Mouse (Mus musculus) midbrain, embryonic 15.5 days (tissue): Measurements from ENCODE around the gene Cryzl2. TPM values are rescaled to one million over a fixed set of nuclear protein-coding genes. Genes with fewer than 3 reads are reported as not detected.

Experiments used
- ATAC-seq: fragments of 200-750 bp; cut with Nextera tagmentation; replicated peaks from 2 replicates; pipeline ENCODE4 v1.8.0; 2017; ENCODE audit warnings: moderate TSS enrichment
- H3K27ac ChIP-seq: fragments of 300-500 bp; sonication (generic); 2 replicates; pipeline ENCODE4 v1.5.1; 2015; ENCODE audit warnings: mild to moderate bottlenecking, inconsistent platforms
- H3K27me3 ChIP-seq: fragments of 300-500 bp; sonication (generic); replicated peaks from 2 replicates; pipeline ENCODE4 v1.6.1; 2015; ENCODE audit warnings: inconsistent platforms
- H3K36me3 ChIP-seq: fragments of 300-500 bp; sonication (generic); replicated peaks from 2 replicates; pipeline ENCODE4 v1.6.1; 2015; ENCODE audit warnings: inconsistent platforms
- H3K4me1 ChIP-seq: fragments of 300-500 bp; sonication (generic); 2 replicates; pipeline ENCODE4 v1.6.1; 2015; ENCODE audit warnings: inconsistent platforms
- H3K4me2 ChIP-seq: fragments of 300-500 bp; sonication (generic); 2 replicates; pipeline ENCODE4 v1.6.1; 2015; ENCODE audit warnings: inconsistent platforms, mild to moderate bottlenecking, moderate library complexity
- H3K4me3 ChIP-seq: fragments of 300-500 bp; sonication (generic); 2 replicates; pipeline ENCODE4 v1.5.1; 2015; ENCODE audit warnings: mild to moderate bottlenecking, inconsistent platforms
- H3K9ac ChIP-seq: fragments of 300-500 bp; sonication (generic); 2 replicates; pipeline ENCODE4 v1.6.1; 2015; ENCODE audit warnings: mild to moderate bottlenecking, inconsistent platforms
- H3K9me3 ChIP-seq: fragments of 300-500 bp; sonication (generic); 2 replicates; pipeline ENCODE4 v1.6.1; 2016; ENCODE audit warnings: inconsistent platforms
- WGBS: fragments of 180-500 bp; shearing (Covaris S2); methylation state at CpG from one replicate; pipeline ENCODE4 v1.1.7; 2015; ENCODE audit warnings: mixed read lengths; 5-methylcytosine and 5-hydroxymethylcytosine counted together
- polyA plus RNA-seq: library from polyadenylated mRNA; unstranded; fragments of >200 nt; fragmentation: Nextera tagmentation; extraction: Ambion mirVana; gene quantifications from 2 replicates; pipeline ENCODE4 v1.2.1, GENCODE M21; 2015

Cryzl2 gene
- polyA plus RNA-seq, 1 experiment from 2014 or later = 7.9 TPM

- Histone ChIP-seq H3K27ac (no peak overlapping the region), H3K36me3 (no peaks in the 10 kb centered on the region), H3K4me1 (peaks cover 10% of the 10 kb centered on the region), H3K4me3 (no peak overlapping the region), H3K4me2 (no peak overlapping the region), H3K9ac (no peak overlapping the region), H3K27me3 (no peaks in the 10 kb centered on the region), H3K9me3 (no peaks in the 10 kb centered on the region)
- ATAC-seq = no peak
- 94% methylated on average over 5 of the region's 5 CpGs for WGBS
Measured at GRCm38 (mm10) chr1:157459904-157460303, 1.5 kb downstream of the Cryzl2 start.

GRCm38 (mm10) chr1:157461276-157461675 lies 2.9 kb downstream of the Cryzl2 start:
- H3K9ac ChIP-seq = no peak overlapping the region
- no peak overlapping the region for H3K4me2 ChIP-seq
- no peaks in the 10 kb centered on the region for H3K36me3 ChIP-seq
- whole genome bisulfite sequencing = 93% methylated on average over 5 of the region's 5 CpGs
- no peak for ATAC-seq
- no peaks in the 10 kb centered on the region for H3K9me3 ChIP-seq
- peaks cover 10% of the 10 kb centered on the region for H3K4me1 ChIP-seq
- no peak overlapping the region for H3K27ac ChIP-seq
- no peak overlapping the region for H3K4me3 ChIP-seq
- no peaks in the 10 kb centered on the region for H3K27me3 ChIP-seq

- Histone ChIP-seq H3K9me3 (no peaks in the 10 kb centered on the region), H3K27ac (no peak overlapping the region), H3K36me3 (no peaks in the 10 kb centered on the region), H3K4me2 (no peak overlapping the region), H3K9ac (no peak overlapping the region), H3K27me3 (no peaks in the 10 kb centered on the region), H3K4me3 (no peak overlapping the region), H3K4me1 (peaks cover 10% of the 10 kb centered on the region)
- 71% methylated on average over 3 of the region's 3 CpGs for WGBS
- ATAC-seq = no peak
Measured at GRCm38 (mm10) chr1:157462336-157462735, 4.0 kb downstream of the Cryzl2 start.

- Histone ChIP-seq H3K4me1 (no peaks in the 10 kb centered on the region), H3K9ac (no peak overlapping the region), H3K27me3 (no peaks in the 10 kb centered on the region), H3K27ac (no peak overlapping the region), H3K4me3 (no peak overlapping the region), H3K36me3 (no peaks in the 10 kb centered on the region), H3K4me2 (no peak overlapping the region), H3K9me3 (no peaks in the 10 kb centered on the region)
- no peak for ATAC-seq
- 82% methylated on average over 3 of the region's 3 CpGs for WGBS
Measured at GRCm38 (mm10) chr1:157465194-157465593, 6.8 kb downstream of the Cryzl2 start.

- H3K4me3 ChIP-seq = no peak overlapping the region
- no peak overlapping the region for H3K4me2 ChIP-seq
- WGBS = 96% methylated on average over 8 of the region's 8 CpGs
- ATAC-seq = no peak
- H3K9me3 ChIP-seq = no peaks in the 10 kb centered on the region
- no peaks in the 10 kb centered on the region for H3K27me3 ChIP-seq
- no peak overlapping the region for H3K27ac ChIP-seq
- no peak overlapping the region for H3K9ac ChIP-seq
- no peaks in the 10 kb centered on the region for H3K36me3 ChIP-seq
- no peaks in the 10 kb centered on the region for H3K4me1 ChIP-seq
Measured at GRCm38 (mm10) chr1:157467866-157468265, 9.5 kb downstream of the Cryzl2 start.

- 94% methylated on average over 9 of the region's 9 CpGs for WGBS
- Histone ChIP-seq H3K4me1 (no peaks in the 10 kb centered on the region), H3K27me3 (no peaks in the 10 kb centered on the region), H3K27ac (no peak overlapping the region), H3K4me2 (no peak overlapping the region), H3K4me3 (no peak overlapping the region), H3K9me3 (no peaks in the 10 kb centered on the region), H3K36me3 (no peaks in the 10 kb centered on the region), H3K9ac (no peak overlapping the region)
- no peak for ATAC-seq
Measured at GRCm38 (mm10) chr1:157470761-157471386, 12.5 kb downstream of the Cryzl2 start.

- H3K4me1 ChIP-seq = no peaks in the 10 kb centered on the region
- H3K4me2 ChIP-seq = no peak overlapping the region
- no peak overlapping the region for H3K27ac ChIP-seq
- 94% methylated on average over 7 of the region's 7 CpGs for WGBS
- no peak for ATAC-seq
- H3K9me3 ChIP-seq = no peaks in the 10 kb centered on the region
- H3K36me3 ChIP-seq = no peaks in the 10 kb centered on the region
- no peak overlapping the region for H3K4me3 ChIP-seq
- no peak overlapping the region for H3K9ac ChIP-seq
- no peaks in the 10 kb centered on the region for H3K27me3 ChIP-seq
Measured at GRCm38 (mm10) chr1:157472716-157473115, 14.3 kb downstream of the Cryzl2 start.

- Histone ChIP-seq H3K4me1 (no peaks in the 10 kb centered on the region), H3K9ac (no peak overlapping the region), H3K36me3 (no peaks in the 10 kb centered on the region), H3K27ac (no peak overlapping the region), H3K4me2 (no peak overlapping the region), H3K9me3 (no peaks in the 10 kb centered on the region), H3K27me3 (no peaks in the 10 kb centered on the region), H3K4me3 (no peak overlapping the region)
- no peak for ATAC-seq
- WGBS = 89% methylated on average over 8 of the region's 8 CpGs
Measured at GRCm38 (mm10) chr1:157474865-157475264, 16.5 kb downstream of the Cryzl2 start.

- ATAC-seq = no peak
- Histone ChIP-seq H3K4me2 (no peak overlapping the region), H3K4me3 (no peak overlapping the region), H3K9me3 (no peaks in the 10 kb centered on the region), H3K36me3 (no peaks in the 10 kb centered on the region), H3K9ac (no peak overlapping the region), H3K27ac (no peak overlapping the region), H3K27me3 (no peaks in the 10 kb centered on the region), H3K4me1 (no peaks in the 10 kb centered on the region)
- WGBS = 83% methylated on average over 2 of the region's 2 CpGs
Measured at GRCm38 (mm10) chr1:157476231-157476630, 17.9 kb downstream of the Cryzl2 start.

GRCm38 (mm10) chr1:157480090-157480489 lies 21.7 kb downstream of the Cryzl2 start:
- no peak overlapping the region for H3K27ac ChIP-seq
- no peak overlapping the region for H3K9ac ChIP-seq
- H3K4me1 ChIP-seq = no peaks in the 10 kb centered on the region
- H3K4me3 ChIP-seq = no peak overlapping the region
- no peak for ATAC-seq
- H3K9me3 ChIP-seq = no peaks in the 10 kb centered on the region
- 30% methylated on average over 9 of the region's 9 CpGs for WGBS
- H3K36me3 ChIP-seq = no peaks in the 10 kb centered on the region
- no peak overlapping the region for H3K4me2 ChIP-seq
- no peaks in the 10 kb centered on the region for H3K27me3 ChIP-seq

GRCm38 (mm10) chr1:157480901-157481300 lies 22.5 kb downstream of the Cryzl2 start:
- 80% methylated on average over 3 of the region's 3 CpGs for WGBS
- Histone ChIP-seq H3K27ac (no peak overlapping the region), H3K4me2 (no peak overlapping the region), H3K9me3 (no peaks in the 10 kb centered on the region), H3K27me3 (no peaks in the 10 kb centered on the region), H3K4me1 (no peaks in the 10 kb centered on the region), H3K9ac (no peak overlapping the region), H3K4me3 (no peak overlapping the region), H3K36me3 (no peaks in the 10 kb centered on the region)
- ATAC-seq = no peak

- Histone ChIP-seq H3K9me3 (no peaks in the 10 kb centered on the region), H3K4me1 (no peaks in the 10 kb centered on the region), H3K27me3 (no peaks in the 10 kb centered on the region), H3K9ac (no peak overlapping the region), H3K36me3 (no peaks in the 10 kb centered on the region), H3K27ac (no peak overlapping the region), H3K4me3 (no peak overlapping the region), H3K4me2 (no peak overlapping the region)
- no peak for ATAC-seq
- WGBS = 91% methylated on average over 6 of the region's 6 CpGs
Measured at GRCm38 (mm10) chr1:157481666-157482065, 23.3 kb downstream of the Cryzl2 start.

- no peaks in the 10 kb centered on the region for H3K36me3 ChIP-seq
- H3K27ac ChIP-seq = no peak overlapping the region
- WGBS = 97% methylated on average over 4 of the region's 4 CpGs
- H3K9ac ChIP-seq = no peak overlapping the region
- no peaks in the 10 kb centered on the region for H3K27me3 ChIP-seq
- H3K4me1 ChIP-seq = no peaks in the 10 kb centered on the region
- no peak for ATAC-seq
- no peak overlapping the region for H3K4me2 ChIP-seq
- H3K9me3 ChIP-seq = no peaks in the 10 kb centered on the region
- no peak overlapping the region for H3K4me3 ChIP-seq
Measured at GRCm38 (mm10) chr1:157484161-157484560, 25.8 kb downstream of the Cryzl2 start.
